Mouse (Mus musculus): ENCODE measurements around the gene Mink1. TPM values are rescaled to one million over a fixed set of nuclear protein-coding genes. Genes with fewer than 3 reads are reported as not detected.
"Not testable (repeated sequence)": the region's sequence is repeated elsewhere in the genome, so short reads cannot be mapped to it uniquely, and the experiment has no call there.

The Mink1 gene
- polyA plus RNA-seq, 1 experiment from 2014 or later = 18.2 TPM

DNA sequence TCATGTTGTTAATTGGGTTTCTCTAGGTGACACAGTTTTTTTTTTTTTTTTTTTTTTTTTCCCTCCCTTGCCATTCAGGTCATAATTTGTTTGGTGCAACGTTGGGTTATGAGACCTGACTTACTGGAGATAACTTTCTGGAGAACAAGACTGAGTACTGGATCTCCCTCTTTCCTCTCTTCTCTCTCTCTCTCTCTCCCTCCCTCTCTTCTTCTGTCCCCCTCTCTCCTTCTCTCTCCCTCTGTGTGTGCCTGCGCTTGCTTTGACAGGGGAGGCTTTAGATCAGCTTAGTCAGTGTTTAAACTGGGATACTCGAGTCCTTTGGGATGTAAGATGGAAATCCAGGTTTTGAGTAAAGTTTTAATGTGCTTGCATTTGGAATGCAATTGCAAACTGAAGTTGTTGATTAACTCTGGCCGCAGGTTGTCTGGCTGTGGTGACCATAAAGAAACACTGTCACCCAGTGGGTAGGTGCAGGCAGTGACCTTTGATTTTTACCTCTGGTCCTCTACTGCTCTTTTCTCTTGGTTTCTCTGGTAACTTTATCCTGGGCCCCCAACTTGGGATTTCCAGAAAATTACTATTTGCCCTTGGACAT, 1.7 kb downstream of the Mink1 start:
- H3K9me3 ChIP-seq (replicated peaks; ENCODE audit: control insufficient read depth, low read length, poor library complexity, severe bottlenecking) = no peaks in the 10 kb centered on the region
- ATAC-seq = no peak
- H3K9ac ChIP-seq (ENCODE audit: low read depth, low read length) = peak overlapping the region; percentile 87
- H3K4me2 ChIP-seq (ENCODE audit: low read length) = peak overlapping the region; percentile 90
- no peak overlapping the region for H3K27ac ChIP-seq (ENCODE audit: low read length)
- peaks cover 31% of the 10 kb centered on the region for H3K4me1 ChIP-seq (ENCODE audit: control insufficient read depth, insufficient read depth, low read length)
- no peaks in the 10 kb centered on the region for H3K27me3 ChIP-seq (ENCODE audit: control insufficient read depth, insufficient read depth, low read depth, low read length)
- no peaks in the 10 kb centered on the region for H3K36me3 ChIP-seq (ENCODE audit: control insufficient read depth, insufficient read depth, low read length)
- WGBS = 49% methylated on average over 4 of the region's 4 CpGs
- H3K4me3 ChIP-seq (ENCODE audit: low read depth, low read length) = peak overlapping the region; percentile 89

DNA sequence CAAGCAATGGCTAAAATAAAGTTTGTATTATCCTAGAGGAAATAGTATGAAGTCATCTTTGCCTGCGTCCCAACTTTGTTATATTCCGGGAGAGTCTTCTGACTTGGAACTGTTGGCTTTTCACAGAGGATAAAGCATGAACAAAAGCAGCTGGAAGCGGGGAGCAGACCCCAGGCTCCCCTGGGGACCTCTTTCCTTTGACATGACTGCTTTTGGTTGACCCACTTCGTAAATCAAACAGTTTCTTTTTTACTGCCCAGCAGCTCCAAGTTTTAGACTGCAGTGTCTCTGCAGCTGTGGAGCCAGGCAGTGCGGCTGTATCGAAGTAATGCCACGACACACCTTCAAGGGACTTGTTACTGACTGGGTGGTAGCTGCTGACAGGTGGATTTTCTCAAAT, 3.9 kb downstream of the Mink1 start:
- no peaks in the 10 kb centered on the region for H3K9me3 ChIP-seq (replicated peaks; ENCODE audit: control insufficient read depth, low read length, poor library complexity, severe bottlenecking)
- no peak overlapping the region for H3K9ac ChIP-seq (ENCODE audit: low read depth, low read length)
- H3K4me2 ChIP-seq (ENCODE audit: low read length) = no peak overlapping the region
- WGBS = 58% methylated on average over 7 of the region's 7 CpGs
- no peak for ATAC-seq
- H3K36me3 ChIP-seq (ENCODE audit: control insufficient read depth, insufficient read depth, low read length) = no peaks in the 10 kb centered on the region
- no peak overlapping the region for H3K27ac ChIP-seq (ENCODE audit: low read length)
- no peaks in the 10 kb centered on the region for H3K27me3 ChIP-seq (ENCODE audit: control insufficient read depth, insufficient read depth, low read depth, low read length)
- no peak overlapping the region for H3K4me3 ChIP-seq (ENCODE audit: low read depth, low read length)
- peaks cover 30% of the 10 kb centered on the region for H3K4me1 ChIP-seq (ENCODE audit: control insufficient read depth, insufficient read depth, low read length)

DNA sequence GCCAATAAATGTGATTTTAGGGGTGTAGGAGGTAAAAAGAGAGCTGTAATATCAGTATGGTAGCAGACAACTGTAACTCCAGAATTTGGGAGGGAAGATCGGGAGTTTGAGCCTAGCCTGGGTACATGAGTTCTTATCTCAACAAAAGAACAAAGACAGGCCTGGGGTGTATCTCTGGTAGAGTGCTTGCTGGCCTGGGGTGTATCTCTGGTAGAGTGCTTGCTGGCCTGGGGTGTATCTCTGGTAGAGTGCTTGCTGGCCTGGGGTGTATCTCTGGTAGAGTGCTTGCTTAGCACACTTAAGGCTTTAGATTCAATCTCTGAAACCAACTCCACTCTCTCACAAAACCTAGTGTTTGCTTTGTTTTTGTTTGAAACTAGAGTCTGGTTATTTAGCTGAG, 7.9 kb downstream of the Mink1 start:
- not testable (repeated sequence) for ATAC-seq; H3K9me3 ChIP-seq (replicated peaks; ENCODE audit: control insufficient read depth, low read length, poor library complexity, severe bottlenecking); H3K36me3 ChIP-seq (ENCODE audit: control insufficient read depth, insufficient read depth, low read length); H3K4me1 ChIP-seq (ENCODE audit: control insufficient read depth, insufficient read depth, low read length); H3K9ac ChIP-seq (ENCODE audit: low read depth, low read length); H3K4me3 ChIP-seq (ENCODE audit: low read depth, low read length); H3K27me3 ChIP-seq (ENCODE audit: control insufficient read depth, insufficient read depth, low read depth, low read length); H3K4me2 ChIP-seq (ENCODE audit: low read length); H3K27ac ChIP-seq (ENCODE audit: low read length)
- WGBS = 94% methylated on average over 1 of the region's 1 CpGs

DNA sequence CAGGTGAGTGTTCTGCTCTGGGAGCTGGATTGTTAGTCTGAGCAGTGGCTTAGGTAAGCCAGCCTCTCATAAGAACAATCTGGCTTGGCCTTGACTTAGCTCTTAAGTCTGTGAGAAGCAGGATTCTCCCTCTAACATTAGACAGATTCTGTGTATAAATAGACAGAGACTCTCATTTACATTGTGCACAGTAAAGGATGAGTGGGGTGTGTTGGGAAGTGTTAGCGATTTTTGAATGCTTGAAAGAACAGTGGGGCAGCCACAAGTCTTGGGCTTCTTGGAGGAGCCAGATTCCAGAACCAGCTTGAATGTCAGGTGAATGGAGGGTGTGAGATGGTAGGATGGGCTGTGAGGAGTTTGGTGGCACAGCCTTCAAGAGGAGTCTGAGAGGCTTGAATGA, 9.0 kb downstream of the Mink1 start:
- Histone ChIP-seq H3K27me3 (ENCODE audit: control insufficient read depth, insufficient read depth, low read depth, low read length) (no peaks in the 10 kb centered on the region), H3K9me3 (replicated peaks; ENCODE audit: control insufficient read depth, low read length, poor library complexity, severe bottlenecking) (no peaks in the 10 kb centered on the region), H3K4me1 (ENCODE audit: control insufficient read depth, insufficient read depth, low read length) (peaks cover 7% of the 10 kb centered on the region), H3K4me2 (ENCODE audit: low read length) (no peak overlapping the region), H3K36me3 (ENCODE audit: control insufficient read depth, insufficient read depth, low read length) (no peaks in the 10 kb centered on the region), H3K4me3 (ENCODE audit: low read depth, low read length) (no peak overlapping the region), H3K27ac (ENCODE audit: low read length) (no peak overlapping the region), H3K9ac (ENCODE audit: low read depth, low read length) (no peak overlapping the region)
- WGBS = 100% methylated on average over 1 of the region's 1 CpGs
- no peak for ATAC-seq

DNA sequence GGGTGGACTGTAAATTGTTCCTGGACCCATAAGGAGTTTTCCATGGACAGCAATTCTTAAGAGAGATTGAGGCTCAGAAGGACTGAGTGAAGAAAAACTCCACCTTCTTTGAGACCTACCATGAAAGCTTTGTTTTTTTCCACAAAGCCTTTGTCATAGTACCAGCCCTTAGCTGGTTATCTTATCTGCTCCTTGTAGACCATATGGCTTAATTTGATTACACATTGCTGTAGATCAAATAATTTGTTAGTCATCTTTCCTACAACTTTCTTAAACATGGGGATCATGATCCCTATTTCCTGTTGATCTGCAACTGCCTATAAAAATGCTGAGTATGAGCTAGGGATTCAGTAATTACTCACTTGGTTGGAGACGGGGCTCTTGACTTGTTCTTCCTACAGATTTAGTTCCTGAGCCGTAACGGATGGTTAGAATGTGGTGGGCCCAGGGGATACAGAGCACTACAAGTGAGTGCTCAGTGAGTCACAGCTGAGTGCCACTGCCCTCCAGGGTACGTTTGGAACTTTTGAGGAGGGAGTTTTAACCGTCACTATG, 9.7 kb downstream of the Mink1 start:
- Histone ChIP-seq H3K4me1 (ENCODE audit: control insufficient read depth, insufficient read depth, low read length) (peaks cover 4% of the 10 kb centered on the region; the same call in 1 of the 2 replicates), H3K9me3 (replicated peaks; ENCODE audit: control insufficient read depth, low read length, poor library complexity, severe bottlenecking) (no peaks in the 10 kb centered on the region), H3K36me3 (ENCODE audit: control insufficient read depth, insufficient read depth, low read length) (no peaks in the 10 kb centered on the region), H3K4me2 (ENCODE audit: low read length) (no peak overlapping the region), H3K27ac (ENCODE audit: low read length) (no peak overlapping the region), H3K4me3 (ENCODE audit: low read depth, low read length) (no peak overlapping the region), H3K27me3 (ENCODE audit: control insufficient read depth, insufficient read depth, low read depth, low read length) (no peaks in the 10 kb centered on the region), H3K9ac (ENCODE audit: low read depth, low read length) (no peak overlapping the region)
- no peak for ATAC-seq
- 55% methylated on average over 5 of the region's 5 CpGs for WGBS

DNA sequence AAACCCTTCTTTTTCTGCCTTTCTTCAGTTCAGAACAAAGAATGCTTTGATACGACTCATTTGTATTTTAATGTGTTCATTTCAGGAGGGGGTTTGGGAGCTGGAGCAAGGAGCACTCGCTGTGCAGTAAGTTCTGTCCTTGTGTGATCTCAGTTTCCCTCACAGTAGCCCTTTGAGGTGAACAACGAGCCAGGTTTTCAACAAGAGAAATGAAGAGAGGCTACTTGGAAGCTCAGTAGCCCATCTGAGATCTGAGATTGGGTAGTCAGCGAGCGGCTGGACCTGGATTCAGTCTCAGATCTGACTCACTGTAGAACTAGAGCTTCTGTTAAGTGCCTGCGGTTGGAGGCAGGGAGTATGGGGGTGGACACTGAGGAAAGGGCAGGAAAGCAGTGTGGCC, 11.2 kb downstream of the Mink1 start:
- Histone ChIP-seq H3K27me3 (ENCODE audit: control insufficient read depth, insufficient read depth, low read depth, low read length) (no peaks in the 10 kb centered on the region), H3K27ac (ENCODE audit: low read length) (no peak overlapping the region), H3K4me2 (ENCODE audit: low read length) (no peak overlapping the region), H3K4me1 (ENCODE audit: control insufficient read depth, insufficient read depth, low read length) (peaks cover 18% of the 10 kb centered on the region), H3K4me3 (ENCODE audit: low read depth, low read length) (no peak overlapping the region), H3K36me3 (ENCODE audit: control insufficient read depth, insufficient read depth, low read length) (no peaks in the 10 kb centered on the region), H3K9me3 (replicated peaks; ENCODE audit: control insufficient read depth, low read length, poor library complexity, severe bottlenecking) (no peaks in the 10 kb centered on the region), H3K9ac (ENCODE audit: low read depth, low read length) (no peak overlapping the region)
- no peak for ATAC-seq
- 45% methylated on average over 6 of the region's 6 CpGs for WGBS

DNA sequence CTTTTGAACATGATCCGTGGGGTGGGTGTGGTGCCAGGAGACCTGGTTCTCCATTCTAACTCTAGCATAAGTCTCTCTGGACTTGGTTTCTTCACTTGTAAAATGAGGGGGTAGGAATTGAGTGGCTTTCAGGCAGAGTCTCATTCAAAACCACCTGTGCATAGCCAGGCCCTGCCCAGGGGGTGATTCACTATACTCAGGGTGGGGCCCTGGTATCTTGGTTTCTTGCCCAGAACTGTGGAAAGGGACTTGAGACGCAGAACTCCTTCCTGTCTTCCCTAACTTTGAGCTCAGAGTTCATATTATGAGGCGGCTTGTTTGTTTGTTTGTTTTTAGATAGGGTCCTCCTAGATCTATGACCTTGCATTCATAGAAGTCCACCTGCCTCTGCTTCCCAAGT, 14.5 kb downstream of the Mink1 start:
- Histone ChIP-seq H3K9ac (ENCODE audit: low read depth, low read length) (no peak overlapping the region), H3K4me3 (ENCODE audit: low read depth, low read length) (no peak overlapping the region), H3K27ac (ENCODE audit: low read length) (no peak overlapping the region), H3K4me2 (ENCODE audit: low read length) (no peak overlapping the region), H3K36me3 (ENCODE audit: control insufficient read depth, insufficient read depth, low read length) (no peaks in the 10 kb centered on the region; the same call in 1 of the 2 replicates), H3K27me3 (ENCODE audit: control insufficient read depth, insufficient read depth, low read depth, low read length) (no peaks in the 10 kb centered on the region), H3K9me3 (replicated peaks; ENCODE audit: control insufficient read depth, low read length, poor library complexity, severe bottlenecking) (no peaks in the 10 kb centered on the region), H3K4me1 (ENCODE audit: control insufficient read depth, insufficient read depth, low read length) (peaks cover 22% of the 10 kb centered on the region)
- no peak for ATAC-seq
- 80% methylated on average over 3 of the region's 3 CpGs for WGBS

DNA sequence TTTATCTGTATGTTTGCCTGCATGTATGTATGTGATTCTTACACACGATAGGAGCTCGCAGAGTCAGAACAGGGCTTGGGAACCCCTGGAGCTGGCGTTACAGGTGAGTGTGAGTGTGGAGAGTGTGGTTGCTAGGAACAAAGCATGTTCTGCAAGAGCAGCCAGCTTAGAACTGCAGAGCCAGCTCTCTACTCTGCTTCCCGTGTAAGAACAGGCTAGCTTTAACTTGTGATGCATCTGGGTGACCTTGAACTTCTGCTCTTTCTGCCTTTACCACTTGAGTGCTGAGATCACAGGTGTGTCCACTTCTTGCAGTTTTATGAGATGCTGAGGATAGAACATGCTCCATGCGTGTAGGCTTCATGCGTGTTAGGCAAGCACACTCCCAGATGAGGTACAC, 16.3 kb downstream of the Mink1 start:
- H3K36me3 ChIP-seq (ENCODE audit: control insufficient read depth, insufficient read depth, low read length) = no peaks in the 10 kb centered on the region; the same call in 1 of the 2 replicates
- H3K27ac ChIP-seq (ENCODE audit: low read length) = no peak overlapping the region
- no peaks in the 10 kb centered on the region for H3K27me3 ChIP-seq (ENCODE audit: control insufficient read depth, insufficient read depth, low read depth, low read length)
- H3K9ac ChIP-seq (ENCODE audit: low read depth, low read length) = no peak overlapping the region
- ATAC-seq = no peak
- 91% methylated on average over 6 of the region's 6 CpGs for WGBS
- no peak overlapping the region for H3K4me2 ChIP-seq (ENCODE audit: low read length)
- H3K4me1 ChIP-seq (ENCODE audit: control insufficient read depth, insufficient read depth, low read length) = peaks cover 19% of the 10 kb centered on the region
- no peak overlapping the region for H3K4me3 ChIP-seq (ENCODE audit: low read depth, low read length)
- no peaks in the 10 kb centered on the region for H3K9me3 ChIP-seq (replicated peaks; ENCODE audit: control insufficient read depth, low read length, poor library complexity, severe bottlenecking)

DNA sequence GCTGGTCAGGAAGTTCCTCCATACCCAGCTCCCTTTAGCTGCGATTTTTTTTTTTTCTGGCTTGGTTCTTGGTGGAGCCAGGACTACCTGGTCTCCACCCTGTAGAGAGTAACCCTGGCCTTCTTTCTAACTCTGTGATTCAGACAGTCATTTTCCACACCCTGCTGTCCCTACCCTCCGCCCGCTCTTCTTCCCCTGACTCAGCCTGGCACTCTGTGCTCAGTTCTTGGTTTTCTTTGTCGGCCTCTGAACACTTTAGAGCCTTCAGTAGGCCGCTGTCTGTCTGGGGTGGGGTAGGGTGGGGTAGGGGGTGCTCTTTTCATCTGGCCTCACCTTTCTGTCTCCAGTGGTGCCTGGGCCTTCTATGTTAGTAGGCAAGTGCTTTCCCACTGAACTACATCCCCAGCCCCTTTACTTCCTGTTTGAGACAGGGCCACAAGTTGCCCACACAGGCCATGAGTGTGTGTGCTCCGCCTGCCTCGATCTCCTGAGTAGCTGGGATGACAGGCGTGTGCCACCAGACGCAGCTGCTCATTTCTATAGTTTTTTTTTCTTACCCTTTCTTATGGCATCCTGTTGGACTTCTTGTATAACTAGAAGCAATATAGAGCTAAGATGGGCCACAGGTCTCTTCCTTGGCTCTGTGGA, 17.2 kb downstream of the Mink1 start:
- H3K4me1 ChIP-seq (ENCODE audit: control insufficient read depth, insufficient read depth, low read length) = peaks cover 25% of the 10 kb centered on the region
- no peak for ATAC-seq
- H3K9ac ChIP-seq (ENCODE audit: low read depth, low read length) = no peak overlapping the region

More for the DNA sequence above, 17.2 kb downstream of the Mink1 start:
- H3K36me3 ChIP-seq (ENCODE audit: control insufficient read depth, insufficient read depth, low read length) = no peaks in the 10 kb centered on the region; the same call in 1 of the 2 replicates
- H3K27ac ChIP-seq (ENCODE audit: low read length) = no peak overlapping the region
- H3K4me3 ChIP-seq (ENCODE audit: low read depth, low read length) = no peak overlapping the region
- 88% methylated on average over 9 of the region's 9 CpGs for WGBS
- H3K27me3 ChIP-seq (ENCODE audit: control insufficient read depth, insufficient read depth, low read depth, low read length) = no peaks in the 10 kb centered on the region
- H3K4me2 ChIP-seq (ENCODE audit: low read length) = no peak overlapping the region
- H3K9me3 ChIP-seq (replicated peaks; ENCODE audit: control insufficient read depth, low read length, poor library complexity, severe bottlenecking) = no peaks in the 10 kb centered on the region
